Comparison of ENCODE assay signal across 11 mouse cellular contexts in genomic region chr2:126635939-126636823, GRCm38 (mm10). TPM values are rescaled to one million over a fixed set of nuclear protein-coding genes. Genes with fewer than 3 reads are reported as not detected.
DNase-seq lines count a peak whose midpoint lies in the region; ATAC-seq and TF ChIP-seq lines count a peak whose summit lies in the region.
"Had no signal": no experiment of that assay in that cellular context is flagged by ENCODE, and none has a peak within 500 bp of the region (broad histone marks: within the 10 kb centered on the region; RNA-seq: fewer than 3 reads in every experiment).

No protein-coding gene starts in this region.

- WGBS in kidney, adult 2 months = 36% methylated on average over 12 of the region's 12 CpGs

- no peak for TF ChIP-seq POLR2A in kidney, adult 2 months (IDR thresholded peaks at IDR 0.05; ENCODE audit: low read depth, low read length)

- no peak overlapping the region for H3K4me3 ChIP-seq in kidney, adult 2 months (ENCODE audit: insufficient read depth, low read depth, low read length)
- H3K4me3 ChIP-seq: heart, embryonic 13.5 days; left cerebral cortex, adult 2 months; midbrain, embryonic 10.5 days had no signal

- peaks cover 5% of the 10 kb centered on the region; the same call in 1 of the 2 replicates for H3K4me1 ChIP-seq in kidney, adult 2 months (ENCODE audit: control insufficient read depth, insufficient read depth, low read length)
- H3K4me1 ChIP-seq: heart, embryonic 13.5 days; midbrain, embryonic 10.5 days had no signal

- DNase-seq in adrenal gland, postnatal 14 days = peak; percentile 47
- DNase-seq in adrenal gland, postnatal 4 days (ENCODE audit: low spot score in 2 of 2) = no peak
- DNase-seq in kidney, adult 2 months = peak; percentile 83
- peak; percentile 75 for DNase-seq in lung, postnatal 36 days
- DNase-seq in frontal cortex, postnatal 36 days (ENCODE audit: low spot score in 2 of 2) = no peak
- no peak for DNase-seq in cerebellum, adult 11-12 months
- no peak for DNase-seq in layer of hippocampus, adult 9-11 months

- H3K27me3 ChIP-seq in kidney, adult 2 months (replicated peaks; ENCODE audit: control insufficient read depth, insufficient read depth, low read length) = no peaks in the 10 kb centered on the region
- H3K27me3 ChIP-seq: heart, embryonic 13.5 days had no signal

- H3K27ac ChIP-seq in kidney, adult 2 months (ENCODE audit: insufficient read depth, low read depth, low read length) = no peak overlapping the region
- H3K27ac ChIP-seq: heart, embryonic 13.5 days; left cerebral cortex, adult 2 months; midbrain, embryonic 10.5 days had no signal

- ATAC-seq in activated CD4-positive, CD25-positive, alpha-beta regulatory T cell, adult 4 months = peak; percentile 93

- no peaks in the 10 kb centered on the region for H3K36me3 ChIP-seq in kidney, adult 2 months (ENCODE audit: control insufficient read depth, insufficient read depth, low read length)

- no peak for TF ChIP-seq CTCF in kidney, adult 2 months (conservative IDR thresholded peaks at IDR 0.05; ENCODE audit: insufficient read depth, insufficient read length, low read depth, low read length)

RNA-seq across cellular contexts. Expression of gene Hdc, which starts 17.1 kb away (rescaled TPM):
- total RNA-seq in adrenal gland, postnatal 14 days (2021) = 11.8 and 14.9 TPM in 2 replicates
- total RNA-seq in adrenal gland, postnatal 4 days (2021) = 10 to 100 TPM; 16.8 to 53.9 TPM
- polyA plus RNA-seq in activated CD4-positive, CD25-positive, alpha-beta regulatory T cell, adult 4 months (2017; shearing (Covaris generic)) = 1 to 10 TPM in 1 of 2 experiments, under 1 TPM in 1; 0.19 to 1.2 TPM
- polyA plus RNA-seq in kidney, adult 2 months (2012; rRNA removed) = 8.1 and 11.7 TPM in 2 replicates

RNA-seq across cellular contexts. Expression of gene Gabpb1, which starts 40.0 kb away (rescaled TPM):
- total RNA-seq in adrenal gland, postnatal 14 days (2021) = 18.7 and 19.9 TPM in 2 replicates
- total RNA-seq in adrenal gland, postnatal 4 days (2021) = 10 to 100 TPM; 27.7 to 28.2 TPM
- polyA plus RNA-seq in activated CD4-positive, CD25-positive, alpha-beta regulatory T cell, adult 4 months (2017; shearing (Covaris generic)) = 10 to 100 TPM; 50.1 to 58.3 TPM
- 11.1 and 11.2 TPM in 2 replicates for polyA plus RNA-seq in kidney, adult 2 months (2012; rRNA removed)

Comparison
In these comparisons a context has a peak if more than half of its experiments do, and no peak if none do; other contexts are left out.
1. DNase-seq: peak in adrenal gland, postnatal 14 days (single experiment), kidney, adult 2 months (single experiment) and lung, postnatal 36 days (single experiment); none in adrenal gland, postnatal 4 days (0 of 2), frontal cortex, postnatal 36 days (0 of 2), cerebellum, adult 11-12 months (single experiment) and layer of hippocampus, adult 9-11 months (single experiment).